Mouse (Mus musculus) ovary, adult 18-20 months (tissue): Measurements from ENCODE around the gene Ntmt1.

Source experiments
- DNase-seq: peaks from one replicate; pipeline ENCODE4 v3.0.0; 2022; ENCODE audit warnings: low spot score, mixed read lengths

The Ntmt1 gene

DNA sequence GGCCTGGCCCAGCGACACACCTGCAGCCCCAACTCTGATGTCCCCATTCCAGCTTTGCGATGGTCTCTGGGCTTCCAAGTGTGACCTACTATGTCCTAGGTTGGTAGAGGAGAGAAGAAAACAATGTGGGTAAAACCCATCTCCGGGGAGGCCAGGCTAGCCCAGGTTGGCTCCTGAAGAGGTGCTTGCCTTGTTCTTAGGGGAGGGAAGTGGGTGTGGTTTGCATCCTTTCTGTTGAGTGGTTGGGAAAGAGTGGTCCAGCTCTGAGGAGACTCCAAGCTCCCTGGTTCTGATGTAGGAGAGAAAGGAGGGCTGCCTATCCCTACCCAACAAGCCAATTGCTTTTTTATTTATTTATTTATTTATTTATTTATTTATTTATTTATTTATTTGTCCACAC lies 57.8 kb downstream of the Ntmt1 start:
- DNase-seq = no peak

DNA sequence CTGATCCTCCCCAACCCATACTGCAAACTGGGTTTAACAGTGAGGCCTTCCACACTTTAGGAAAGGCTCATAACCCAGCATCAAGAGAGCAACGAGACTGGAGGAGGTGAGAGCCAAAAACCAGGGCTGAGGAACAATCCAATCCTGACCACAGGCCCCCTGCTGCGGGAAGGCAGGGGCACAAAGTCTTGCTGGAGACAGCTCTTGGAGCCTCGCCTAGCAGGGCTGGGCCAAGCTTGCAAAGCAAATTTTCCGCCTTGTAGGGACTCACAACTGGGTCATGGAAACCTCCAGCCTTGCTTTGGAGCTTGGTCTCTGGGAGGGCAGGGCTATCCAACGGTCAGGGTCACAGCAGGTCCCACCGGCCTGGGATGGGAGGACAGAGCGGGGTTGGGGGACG lies 63.2 kb downstream of the Ntmt1 start:
- peak; percentile 52 for DNase-seq
